In genomic region chr2:146839303-146840030, GRCm38 (mm10) we compare ENCODE assay signal across 9 mouse cellular contexts. TPM values are rescaled to one million over a fixed set of nuclear protein-coding genes. Genes with fewer than 3 reads are reported as not detected.
DNase-seq lines count a peak whose midpoint lies in the region; ATAC-seq and TF ChIP-seq lines count a peak whose summit lies in the region.
"Had no signal": no experiment of that assay in that cellular context is flagged by ENCODE, and none has a peak within 500 bp of the region (broad histone marks: within the 10 kb centered on the region; RNA-seq: fewer than 3 reads in every experiment).

No protein-coding gene starts in this region.

- no peak for ATAC-seq in lung, postnatal 0 days
- ATAC-seq in hindbrain, embryonic 14.5 days (ENCODE audit: low FRiP score): peak; percentile 18; the same call in 1 of the 2 replicates

- peaks cover 71% of the 10 kb centered on the region for H3K27me3 ChIP-seq in lung, postnatal 0 days (replicated peaks; ENCODE audit: insufficient read depth, low read length)
- peaks cover 88% of the 10 kb centered on the region for H3K27me3 ChIP-seq in hindbrain, embryonic 14.5 days (ENCODE audit: control insufficient read depth, insufficient read depth, low read length)

- no peak overlapping the region for H3K4me3 ChIP-seq in lung, adult 2 months (replicated peaks; ENCODE audit: extremely low read depth, low read depth, low read length)
- H3K4me3 ChIP-seq in lung, postnatal 0 days (ENCODE audit: low read depth, low read length): no peak overlapping the region; the same call in 1 of the 2 replicates
- H3K4me3 ChIP-seq in hindbrain, embryonic 14.5 days (replicated peaks; ENCODE audit: low read length): peak overlapping the region; percentile 28

- no peak for TF ChIP-seq EP300 in lung, postnatal 0 days (IDR thresholded peaks at IDR 0.05)

- peak; percentile 27 to 45 for DNase-seq in cerebellum, postnatal 10 days
- no peak for DNase-seq in cerebellum, adult 9-10 months
- DNase-seq in lung, adult 2 months: peak; percentile 8
- DNase-seq in lung, postnatal 0 days (ENCODE audit: low spot score): no peak
- no peak for DNase-seq in hindbrain, embryonic 14.5 days (ENCODE audit: low spot score)
- DNase-seq in retina, embryonic 14.5 days (ENCODE audit: low spot score): peak; percentile 43
- no peak for DNase-seq in thymus, postnatal 4 days
- DNase-seq in right cerebral cortex, postnatal 25 days: no peak

- H3K27ac ChIP-seq in lung, postnatal 0 days (ENCODE audit: low read length): no peak overlapping the region
- H3K27ac ChIP-seq in hindbrain, embryonic 14.5 days: peak overlapping the region; percentile 62
- H3K27ac ChIP-seq: macrophage had no signal

- H3K4me1 ChIP-seq in lung, adult 2 months (ENCODE audit: control insufficient read depth, insufficient read depth, low read length): peaks cover 5% of the 10 kb centered on the region; the same call in 1 of the 2 replicates
- peaks cover 6% of the 10 kb centered on the region for H3K4me1 ChIP-seq in lung, postnatal 0 days (ENCODE audit: insufficient read depth, low read depth, low read length)
- no peaks in the 10 kb centered on the region; the same call in 1 of the 2 replicates for H3K4me1 ChIP-seq in hindbrain, embryonic 14.5 days (replicated peaks; ENCODE audit: control insufficient read depth, insufficient read depth, low read length)

- no peak for TF ChIP-seq CTCF in lung, adult 2 months (IDR thresholded peaks at IDR 0.05; ENCODE audit: insufficient read depth, low read length)
- TF ChIP-seq CTCF in lung, postnatal 0 days (IDR thresholded peaks at IDR 0.05): no peak

- TF ChIP-seq POLR2A in lung, adult 2 months (IDR thresholded peaks at IDR 0.05; ENCODE audit: borderline replicate concordance, extremely low read depth, low read depth, low read length): no peak

- H3K4me2 ChIP-seq in lung, postnatal 0 days (replicated peaks; ENCODE audit: low read depth, low read length): no peak overlapping the region
- peak overlapping the region; percentile 51 for H3K4me2 ChIP-seq in hindbrain, embryonic 14.5 days (replicated peaks)

- no peaks in the 10 kb centered on the region for H3K9me3 ChIP-seq in lung, postnatal 0 days (ENCODE audit: low read length)
- H3K9me3 ChIP-seq in hindbrain, embryonic 14.5 days (ENCODE audit: control insufficient read depth, low read length): no peaks in the 10 kb centered on the region

- 5% methylated on average over 36 of the region's 36 CpGs for WGBS in lung, adult 2 months
- WGBS in lung, postnatal 0 days: 5% methylated on average over 35 of the region's 36 CpGs
- 3% methylated on average over 36 of the region's 36 CpGs for WGBS in hindbrain, embryonic 14.5 days

- H3K9ac ChIP-seq in lung, postnatal 0 days (replicated peaks; ENCODE audit: low read depth): no peak overlapping the region
- peak overlapping the region; percentile 48 for H3K9ac ChIP-seq in hindbrain, embryonic 14.5 days

- H3K36me3 ChIP-seq in lung, postnatal 0 days (ENCODE audit: insufficient read depth, low read length): no peaks in the 10 kb centered on the region
- no peaks in the 10 kb centered on the region for H3K36me3 ChIP-seq in hindbrain, embryonic 14.5 days (replicated peaks; ENCODE audit: control insufficient read depth, insufficient read depth)

RNA-seq across cellular contexts. Expression of gene Kiz, which starts 16.2 kb away (rescaled TPM):
- polyA plus RNA-seq in lung, adult 2 months (2012; rRNA removed): 5.5 and 8.0 TPM in 2 replicates
- 26.6 and 30.7 TPM in 2 replicates for polyA plus RNA-seq in lung, postnatal 0 days (2015; fragmentation: Nextera tagmentation; extraction: Ambion mirVana)
- polyA plus RNA-seq in hindbrain, embryonic 14.5 days (2014; fragmentation: Nextera tagmentation; extraction: Ambion mirVana): 27.2 and 27.4 TPM in 2 replicates

Comparison
In these comparisons a context has a peak if more than half of its experiments do, and no peak if none do; other contexts are left out.
1. DNase-seq: peak in cerebellum, postnatal 10 days (2 of 2), lung, adult 2 months (single experiment) and retina, embryonic 14.5 days (single experiment); none in cerebellum, adult 9-10 months (single experiment), lung, postnatal 0 days (single experiment), hindbrain, embryonic 14.5 days (single experiment), thymus, postnatal 4 days (single experiment) and right cerebral cortex, postnatal 25 days (single experiment).